Mouse (Mus musculus): Measurements from ENCODE around the gene Dnajc1.

- TF ChIP-seq CTCF (IDR thresholded peaks at IDR 0.05; ENCODE audit: insufficient read depth, low read length) (no peak), POLR2A (IDR thresholded peaks at IDR 0.05; ENCODE audit: borderline replicate concordance, extremely low read depth, low read depth, low read length) (no peak)
These were observed 75.7 kb downstream of the Dnajc1 start for GRCm38 (mm10) chr2:18316909-18317308.

All from lung, adult 2 months (tissue).